Mouse (Mus musculus): ENCODE measurements at regions not wholly inside any gene's neighbourhood (a gene's known extent, or its start where the extent isn't known, plus 50 kb on each side); places are given as distances from the start of the nearest gene placed in this dataset.

GRCm38 (mm10) chr13:52116241-52116640 is 269.8 kb downstream of the Gadd45g start:
- 81% methylated on average over 4 of the region's 4 CpGs for WGBS
- no peak overlapping the region for H3K27ac ChIP-seq (ENCODE audit: low read depth, low read length)
- H3K9ac ChIP-seq (ENCODE audit: low read length), result no peak overlapping the region
- H3K4me2 ChIP-seq (ENCODE audit: low read depth), result no peak overlapping the region
- no peak overlapping the region for H3K4me3 ChIP-seq (ENCODE audit: low read depth, low read length)
- no peaks in the 10 kb centered on the region for H3K36me3 ChIP-seq (ENCODE audit: control insufficient read depth, insufficient read depth, low read length)
- ATAC-seq (ENCODE audit: insufficient read depth, low FRiP score, low TSS enrichment) (no peak), DNase-seq (ENCODE audit: low spot score) (no peak)
- H3K27me3 ChIP-seq (ENCODE audit: control insufficient read depth, insufficient read depth, low read length), result no peaks in the 10 kb centered on the region
- no peaks in the 10 kb centered on the region for H3K9me3 ChIP-seq (ENCODE audit: control insufficient read depth, low read length)
- no peaks in the 10 kb centered on the region for H3K4me1 ChIP-seq (ENCODE audit: control insufficient read depth, insufficient read depth, low read length)

GRCm38 (mm10) chr13:52116756-52117155 is 270.3 kb downstream of the Gadd45g start:
- no peak for ATAC-seq (ENCODE audit: insufficient read depth, low FRiP score, low TSS enrichment)

GRCm38 (mm10) chr13:52120795-52121194 is 274.3 kb downstream of the Gadd45g start:
- 72% methylated on average over 8 of the region's 8 CpGs for WGBS
- no peak for ATAC-seq (ENCODE audit: insufficient read depth, low FRiP score, low TSS enrichment)
- no peak overlapping the region for H3K27ac ChIP-seq (ENCODE audit: low read depth, low read length)
- H3K27me3 ChIP-seq (ENCODE audit: control insufficient read depth, insufficient read depth, low read length), result no peaks in the 10 kb centered on the region
- H3K9me3 ChIP-seq (ENCODE audit: control insufficient read depth, low read length), result no peaks in the 10 kb centered on the region
- no peak for DNase-seq (ENCODE audit: low spot score)
- no peak overlapping the region for H3K4me3 ChIP-seq (ENCODE audit: low read depth, low read length)
- no peak overlapping the region for H3K9ac ChIP-seq (ENCODE audit: low read length)
- H3K4me1 ChIP-seq (ENCODE audit: control insufficient read depth, insufficient read depth, low read length), result no peaks in the 10 kb centered on the region
- H3K4me2 ChIP-seq (ENCODE audit: low read depth), result no peak overlapping the region
- no peaks in the 10 kb centered on the region for H3K36me3 ChIP-seq (ENCODE audit: control insufficient read depth, insufficient read depth, low read length)

More at GRCm38 (mm10) chr13:52116756-52117155, 270.3 kb downstream of the Gadd45g start:
- Histone ChIP-seq H3K9ac (ENCODE audit: low read length) (no peak overlapping the region), H3K4me1 (ENCODE audit: control insufficient read depth, insufficient read depth, low read length) (no peaks in the 10 kb centered on the region), H3K4me3 (ENCODE audit: low read depth, low read length) (no peak overlapping the region), H3K27ac (ENCODE audit: low read depth, low read length) (no peak overlapping the region), H3K27me3 (ENCODE audit: control insufficient read depth, insufficient read depth, low read length) (no peaks in the 10 kb centered on the region), H3K4me2 (ENCODE audit: low read depth) (no peak overlapping the region), H3K9me3 (ENCODE audit: control insufficient read depth, low read length) (no peaks in the 10 kb centered on the region), H3K36me3 (ENCODE audit: control insufficient read depth, insufficient read depth, low read length) (no peaks in the 10 kb centered on the region)
- 72% methylated on average over 4 of the region's 4 CpGs for WGBS
- DNase-seq (ENCODE audit: low spot score), result no peak

- Histone ChIP-seq H3K4me2 (ENCODE audit: low read depth) (no peak overlapping the region), H3K27ac (ENCODE audit: low read depth, low read length) (no peak overlapping the region), H3K27me3 (ENCODE audit: control insufficient read depth, insufficient read depth, low read length) (no peaks in the 10 kb centered on the region), H3K4me3 (ENCODE audit: low read depth, low read length) (no peak overlapping the region), H3K36me3 (ENCODE audit: control insufficient read depth, insufficient read depth, low read length) (no peaks in the 10 kb centered on the region), H3K4me1 (ENCODE audit: control insufficient read depth, insufficient read depth, low read length) (no peaks in the 10 kb centered on the region), H3K9me3 (ENCODE audit: control insufficient read depth, low read length) (no peaks in the 10 kb centered on the region), H3K9ac (ENCODE audit: low read length) (no peak overlapping the region)
- ATAC-seq (ENCODE audit: insufficient read depth, low FRiP score, low TSS enrichment) (no peak), DNase-seq (ENCODE audit: low spot score) (no peak)
- 86% methylated on average over 4 of the region's 4 CpGs for WGBS
Measured at GRCm38 (mm10) chr13:52125037-52125436, 278.6 kb downstream of the Gadd45g start.

GRCm38 (mm10) chr13:52127751-52128150 is 281.3 kb downstream of the Gadd45g start:
- no peak overlapping the region for H3K27ac ChIP-seq (ENCODE audit: low read depth, low read length)
- no peaks in the 10 kb centered on the region for H3K27me3 ChIP-seq (ENCODE audit: control insufficient read depth, insufficient read depth, low read length)
- no peaks in the 10 kb centered on the region for H3K36me3 ChIP-seq (ENCODE audit: control insufficient read depth, insufficient read depth, low read length)
- no peaks in the 10 kb centered on the region for H3K4me1 ChIP-seq (ENCODE audit: control insufficient read depth, insufficient read depth, low read length)
- ATAC-seq (ENCODE audit: insufficient read depth, low FRiP score, low TSS enrichment) (no peak), DNase-seq (ENCODE audit: low spot score) (no peak)
- no peak overlapping the region for H3K4me2 ChIP-seq (ENCODE audit: low read depth)
- 84% methylated on average over 9 of the region's 9 CpGs for WGBS
- H3K9me3 ChIP-seq (ENCODE audit: control insufficient read depth, low read length), result no peaks in the 10 kb centered on the region
- no peak overlapping the region for H3K4me3 ChIP-seq (ENCODE audit: low read depth, low read length)
- no peak overlapping the region for H3K9ac ChIP-seq (ENCODE audit: low read length)

GRCm38 (mm10) chr13:52129466-52129865 is 283.0 kb downstream of the Gadd45g start:
- no peak overlapping the region for H3K4me2 ChIP-seq (ENCODE audit: low read depth)
- H3K36me3 ChIP-seq (ENCODE audit: control insufficient read depth, insufficient read depth, low read length), result no peaks in the 10 kb centered on the region
- no peak for DNase-seq (ENCODE audit: low spot score)
- no peak overlapping the region for H3K27ac ChIP-seq (ENCODE audit: low read depth, low read length)
- no peaks in the 10 kb centered on the region for H3K4me1 ChIP-seq (ENCODE audit: control insufficient read depth, insufficient read depth, low read length)
- no peak overlapping the region for H3K9ac ChIP-seq (ENCODE audit: low read length)
- no peak for ATAC-seq (ENCODE audit: insufficient read depth, low FRiP score, low TSS enrichment)
- no peak overlapping the region for H3K4me3 ChIP-seq (ENCODE audit: low read depth, low read length)
- H3K27me3 ChIP-seq (ENCODE audit: control insufficient read depth, insufficient read depth, low read length), result no peaks in the 10 kb centered on the region
- no peaks in the 10 kb centered on the region for H3K9me3 ChIP-seq (ENCODE audit: control insufficient read depth, low read length)
- 88% methylated on average over 4 of the region's 4 CpGs for WGBS

- H3K4me1 ChIP-seq (ENCODE audit: control insufficient read depth, insufficient read depth, low read length), result no peaks in the 10 kb centered on the region
- no peaks in the 10 kb centered on the region for H3K9me3 ChIP-seq (ENCODE audit: control insufficient read depth, low read length)
- no peaks in the 10 kb centered on the region for H3K27me3 ChIP-seq (ENCODE audit: control insufficient read depth, insufficient read depth, low read length)
- H3K4me2 ChIP-seq (ENCODE audit: low read depth), result no peak overlapping the region
- ATAC-seq (ENCODE audit: insufficient read depth, low FRiP score, low TSS enrichment) (no peak), DNase-seq (ENCODE audit: low spot score) (no peak)
- 39% methylated on average over 3 of the region's 3 CpGs for WGBS
- no peak overlapping the region for H3K4me3 ChIP-seq (ENCODE audit: low read depth, low read length)
- H3K27ac ChIP-seq (ENCODE audit: low read depth, low read length), result no peak overlapping the region
- H3K9ac ChIP-seq (ENCODE audit: low read length), result no peak overlapping the region
- no peaks in the 10 kb centered on the region for H3K36me3 ChIP-seq (ENCODE audit: control insufficient read depth, insufficient read depth, low read length)
Measured at GRCm38 (mm10) chr13:52133202-52133601, 286.7 kb downstream of the Gadd45g start.

GRCm38 (mm10) chr13:52138331-52138945 is 292.0 kb downstream of the Gadd45g start:
- ATAC-seq (ENCODE audit: insufficient read depth, low FRiP score, low TSS enrichment) (no peak), DNase-seq (ENCODE audit: low spot score) (no peak)
- H3K27me3 ChIP-seq (ENCODE audit: control insufficient read depth, insufficient read depth, low read length), result no peaks in the 10 kb centered on the region
- H3K9ac ChIP-seq (ENCODE audit: low read length), result no peak overlapping the region
- 85% methylated on average over 6 of the region's 6 CpGs for WGBS
- H3K4me3 ChIP-seq (ENCODE audit: low read depth, low read length), result no peak overlapping the region
- no peak overlapping the region for H3K27ac ChIP-seq (ENCODE audit: low read depth, low read length)
- no peaks in the 10 kb centered on the region for H3K9me3 ChIP-seq (ENCODE audit: control insufficient read depth, low read length)
- H3K4me1 ChIP-seq (ENCODE audit: control insufficient read depth, insufficient read depth, low read length), result no peaks in the 10 kb centered on the region
- no peak overlapping the region for H3K4me2 ChIP-seq (ENCODE audit: low read depth)
- H3K36me3 ChIP-seq (ENCODE audit: control insufficient read depth, insufficient read depth, low read length), result no peaks in the 10 kb centered on the region

GRCm38 (mm10) chr13:52139140-52139809 is 292.8 kb downstream of the Gadd45g start:
- no peaks in the 10 kb centered on the region for H3K36me3 ChIP-seq (ENCODE audit: control insufficient read depth, insufficient read depth, low read length)
- no peak overlapping the region for H3K4me3 ChIP-seq (ENCODE audit: low read depth, low read length)
- H3K4me1 ChIP-seq (ENCODE audit: control insufficient read depth, insufficient read depth, low read length), result no peaks in the 10 kb centered on the region
- no peak overlapping the region for H3K27ac ChIP-seq (ENCODE audit: low read depth, low read length)
- no peaks in the 10 kb centered on the region for H3K9me3 ChIP-seq (ENCODE audit: control insufficient read depth, low read length)
- ATAC-seq (ENCODE audit: insufficient read depth, low FRiP score, low TSS enrichment), result no peak
- WGBS, result 46% methylated on average over 15 of the region's 15 CpGs
- H3K4me2 ChIP-seq (ENCODE audit: low read depth), result no peak overlapping the region
- H3K27me3 ChIP-seq (ENCODE audit: control insufficient read depth, insufficient read depth, low read length), result no peaks in the 10 kb centered on the region
- DNase-seq (ENCODE audit: low spot score), result no peak
- no peak overlapping the region for H3K9ac ChIP-seq (ENCODE audit: low read length)
